Mouse (Mus musculus) kidney, embryonic 14.5 days (tissue): ENCODE measurements around the gene Txndc8. TPM values are rescaled to one million over a fixed set of nuclear protein-coding genes. Genes with fewer than 3 reads are reported as not detected.

Source experiments
- ATAC-seq: fragments of 200-750 bp; cut with Nextera tagmentation; 2 replicates; pipeline ENCODE4 v1.8.0; 2017; ENCODE audit warnings: moderate number of reproducible peaks, mild to moderate bottlenecking, moderate TSS enrichment, moderate library complexity; ENCODE audit not compliant: low FRiP score, low TSS enrichment
- H3K27ac ChIP-seq: fragments of 300-500 bp; sonication (generic); 2 replicates; pipeline ENCODE4 v1.5.1; 2014; ENCODE audit warnings: low read depth, mild to moderate bottlenecking, low read length, moderate library complexity, mixed read lengths
- H3K27me3 ChIP-seq: fragments of 300-500 bp; sonication (generic); 2 replicates; pipeline ENCODE4 v1.6.1; 2014; ENCODE audit warnings: mild to moderate bottlenecking, low read length; ENCODE audit not compliant: control insufficient read depth, insufficient read depth
- H3K36me3 ChIP-seq: fragments of 300-500 bp; sonication (generic); 2 replicates; pipeline ENCODE4 v1.6.1; 2014; ENCODE audit warnings: low read length, mixed read lengths; ENCODE audit not compliant: control insufficient read depth, insufficient read depth
- H3K4me1 ChIP-seq: fragments of 300-500 bp; sonication (generic); 2 replicates; pipeline ENCODE4 v1.6.1; 2014; ENCODE audit warnings: low read length, mixed read lengths; ENCODE audit not compliant: control insufficient read depth, insufficient read depth
- H3K4me2 ChIP-seq: fragments of 300-500 bp; sonication (generic); replicated peaks from 2 replicates; pipeline ENCODE4 v1.6.1; 2014; ENCODE audit warnings: low read depth, mild to moderate bottlenecking, low read length
- H3K4me3 ChIP-seq: fragments of 300-500 bp; sonication (generic); 2 replicates; pipeline ENCODE4 v1.5.1; 2014; ENCODE audit warnings: mild to moderate bottlenecking, low read length
- H3K9ac ChIP-seq: fragments of 300-500 bp; sonication (generic); 2 replicates; pipeline ENCODE4 v1.6.1; 2014; ENCODE audit warnings: low read depth, mild to moderate bottlenecking, low read length, moderate library complexity
- H3K9me3 ChIP-seq: fragments of 300-500 bp; sonication (generic); 2 replicates; pipeline ENCODE4 v1.6.1; 2016; ENCODE audit warnings: low read length; ENCODE audit not compliant: control insufficient read depth
- WGBS: fragments of 180-500 bp; shearing (Covaris S2); extraction: QIAGEN DNeasy Blood & Tissue Kit; methylation state at CpG from one replicate; pipeline ENCODE4 v1.1.7; 2014; 5-methylcytosine and 5-hydroxymethylcytosine counted together
- polyA plus RNA-seq: library from polyadenylated mRNA; unstranded; fragments of >200 nt; fragmentation: Nextera tagmentation; extraction: Ambion mirVana; gene quantifications from 2 replicates; pipeline ENCODE4 v1.2.1, GENCODE M21; 2014

Gene Txndc8
- not detected in 2 replicates for polyA plus RNA-seq

- Histone ChIP-seq H3K27ac (no peak within 1 kb of the TSS), H3K27me3 (no peaks in the 10 kb centered on the region), H3K4me2 (no peak within 1 kb of the TSS), H3K9me3 (no peaks in the 10 kb centered on the region), H3K4me1 (no peaks in the 10 kb centered on the region), H3K9ac (no peak within 1 kb of the TSS), H3K4me3 (no peak within 1 kb of the TSS), H3K36me3 (no peaks in the 10 kb centered on the region)
- ATAC-seq: no peak
- 90% methylated on average over 5 of the region's 5 CpGs for WGBS
Measured at GRCm38 (mm10) chr4:58009024-58009423, at the start of gene Txndc8. Txndc8 (minus strand) TSS chr4:58009124.

- H3K4me3 ChIP-seq: no peak overlapping the region
- H3K27ac ChIP-seq: no peak overlapping the region
- H3K9ac ChIP-seq: no peak overlapping the region
- H3K36me3 ChIP-seq: no peaks in the 10 kb centered on the region
- H3K27me3 ChIP-seq: no peaks in the 10 kb centered on the region
- H3K4me2 ChIP-seq: no peak overlapping the region
- ATAC-seq: no peak
- H3K4me1 ChIP-seq: no peaks in the 10 kb centered on the region
- H3K9me3 ChIP-seq: no peaks in the 10 kb centered on the region
Measured at GRCm38 (mm10) chr4:58055653-58056052, 46.7 kb upstream of the Txndc8 start.

GRCm38 (mm10) chr4:58054441-58054840 lies 45.5 kb upstream of the Txndc8 start:
- Histone ChIP-seq H3K27ac (no peak overlapping the region), H3K4me1 (no peaks in the 10 kb centered on the region), H3K4me3 (no peak overlapping the region), H3K4me2 (no peak overlapping the region), H3K27me3 (no peaks in the 10 kb centered on the region), H3K36me3 (no peaks in the 10 kb centered on the region), H3K9ac (no peak overlapping the region), H3K9me3 (no peaks in the 10 kb centered on the region)
- ATAC-seq: no peak
- WGBS: 78% methylated on average over 5 of the region's 5 CpGs

- no peak for ATAC-seq
Measured at GRCm38 (mm10) chr4:58050746-58051145, 41.8 kb upstream of the Txndc8 start.

GRCm38 (mm10) chr4:58050276-58050675 lies 41.4 kb upstream of the Txndc8 start:
- Histone ChIP-seq H3K36me3 (0 out of 2 replicates have a peak, but pooled peaks cover 3% of the 10 kb centered on the region), H3K9me3 (no peaks in the 10 kb centered on the region), H3K4me3 (no peak overlapping the region), H3K9ac (no peak overlapping the region), H3K27me3 (no peaks in the 10 kb centered on the region), H3K27ac (no peak overlapping the region), H3K4me1 (no peaks in the 10 kb centered on the region), H3K4me2 (no peak overlapping the region)
- ATAC-seq: no peak
- WGBS: 78% methylated on average over 8 of the region's 8 CpGs

More at GRCm38 (mm10) chr4:58050746-58051145, 41.8 kb upstream of the Txndc8 start:
- H3K9me3 ChIP-seq: no peaks in the 10 kb centered on the region
- 0 out of 2 replicates have a peak, but pooled peaks cover 3% of the 10 kb centered on the region for H3K36me3 ChIP-seq
- H3K4me1 ChIP-seq: no peaks in the 10 kb centered on the region
- WGBS: 58% methylated on average over 8 of the region's 8 CpGs
- H3K4me3 ChIP-seq: no peak overlapping the region
- H3K27ac ChIP-seq: no peak overlapping the region
- no peak overlapping the region for H3K4me2 ChIP-seq
- no peaks in the 10 kb centered on the region for H3K27me3 ChIP-seq
- no peak overlapping the region for H3K9ac ChIP-seq

- H3K4me1 ChIP-seq: no peaks in the 10 kb centered on the region
- no peak overlapping the region for H3K27ac ChIP-seq
- ATAC-seq: no peak
- H3K4me3 ChIP-seq: no peak overlapping the region
- H3K27me3 ChIP-seq: no peaks in the 10 kb centered on the region
- H3K36me3 ChIP-seq: 0 out of 2 replicates have a peak, but pooled peaks cover 3% of the 10 kb centered on the region
- no peak overlapping the region for H3K4me2 ChIP-seq
- H3K9ac ChIP-seq: no peak overlapping the region
- no peaks in the 10 kb centered on the region for H3K9me3 ChIP-seq
- 88% methylated on average over 6 of the region's 6 CpGs for WGBS
Measured at GRCm38 (mm10) chr4:58044833-58045232, 35.9 kb upstream of the Txndc8 start.

GRCm38 (mm10) chr4:58044356-58044755 lies 35.4 kb upstream of the Txndc8 start:
- Histone ChIP-seq H3K4me1 (no peaks in the 10 kb centered on the region), H3K4me3 (no peak overlapping the region), H3K36me3 (0 out of 2 replicates have a peak, but pooled peaks cover 3% of the 10 kb centered on the region), H3K27me3 (no peaks in the 10 kb centered on the region), H3K9ac (no peak overlapping the region), H3K4me2 (no peak overlapping the region), H3K27ac (no peak overlapping the region), H3K9me3 (no peaks in the 10 kb centered on the region)
- 92% methylated on average over 3 of the region's 3 CpGs for WGBS
- ATAC-seq: no peak

GRCm38 (mm10) chr4:58040093-58040492 lies 31.2 kb upstream of the Txndc8 start:
- WGBS: 88% methylated on average over 2 of the region's 2 CpGs
- no peak for ATAC-seq
- H3K4me2 ChIP-seq: no peak overlapping the region
- H3K4me3 ChIP-seq: no peak overlapping the region
- H3K4me1 ChIP-seq: no peaks in the 10 kb centered on the region
- H3K9me3 ChIP-seq: no peaks in the 10 kb centered on the region
- H3K36me3 ChIP-seq: no peaks in the 10 kb centered on the region
- no peaks in the 10 kb centered on the region for H3K27me3 ChIP-seq
- no peak overlapping the region for H3K9ac ChIP-seq
- H3K27ac ChIP-seq: no peak overlapping the region

- no peak overlapping the region for H3K4me2 ChIP-seq
- no peak overlapping the region for H3K4me3 ChIP-seq
- no peak for ATAC-seq
- H3K4me1 ChIP-seq: no peaks in the 10 kb centered on the region
- no peaks in the 10 kb centered on the region for H3K9me3 ChIP-seq
- no peaks in the 10 kb centered on the region for H3K36me3 ChIP-seq
- no peaks in the 10 kb centered on the region for H3K27me3 ChIP-seq
- WGBS: 68% methylated on average over 6 of the region's 6 CpGs
- no peak overlapping the region for H3K9ac ChIP-seq
- no peak overlapping the region for H3K27ac ChIP-seq
Measured at GRCm38 (mm10) chr4:58037096-58037705, 28.3 kb upstream of the Txndc8 start.
